Mouse (Mus musculus): ENCODE data around the gene Slc50a1. TPM values are rescaled to one million over a fixed set of nuclear protein-coding genes. Genes with fewer than 3 reads are reported as not detected.

Gene Slc50a1
- polyA plus RNA-seq, 1 experiment from 2014 or later = 19.6 TPM

GRCm38 (mm10) chr3:89278107-89278506 is 7.7 kb upstream of the Slc50a1 start:
- Histone ChIP-seq H3K4me3 (ENCODE audit: low read depth, low read length) (peak overlapping the region; percentile 57), H3K4me1 (ENCODE audit: insufficient read depth) (peaks cover 6% of the 10 kb centered on the region), H3K27ac (ENCODE audit: low read depth) (peak overlapping the region; percentile 94), H3K4me2 (ENCODE audit: low read depth, low read length) (peak overlapping the region; percentile 73), H3K27me3 (ENCODE audit: insufficient read depth, low read length) (peaks cover 26% of the 10 kb centered on the region), H3K9ac (replicated peaks) (peak overlapping the region; percentile 74), H3K9me3 (ENCODE audit: low read length) (no peaks in the 10 kb centered on the region), H3K36me3 (replicated peaks; ENCODE audit: insufficient read depth, low read length) (peaks cover 7% of the 10 kb centered on the region; the same call in 1 of the 2 replicates)
- ATAC-seq = peak; percentile 38
- 44% methylated on average over 6 of the region's 7 CpGs for WGBS (ENCODE audit: insufficient replicate concordance)
- TF ChIP-seq EP300 (IDR thresholded peaks at IDR 0.05; ENCODE audit: low read depth) (0 out of 2 replicates have a peak, but pooled peaks have one; percentile 34), CTCF (IDR thresholded peaks at IDR 0.05; ENCODE audit: low read depth) (no peak)
- DNase-seq = peak; percentile 61

GRCm38 (mm10) chr3:89277281-89278021 is 7.1 kb upstream of the Slc50a1 start:
- Histone ChIP-seq H3K27ac (ENCODE audit: low read depth) (peak overlapping the region; percentile 94), H3K27me3 (ENCODE audit: insufficient read depth, low read length) (peaks cover 26% of the 10 kb centered on the region), H3K4me3 (ENCODE audit: low read depth, low read length) (peak overlapping the region; percentile 57), H3K9ac (replicated peaks) (peak overlapping the region; percentile 74), H3K36me3 (replicated peaks; ENCODE audit: insufficient read depth, low read length) (peaks cover 12% of the 10 kb centered on the region), H3K4me1 (ENCODE audit: insufficient read depth) (peaks cover 6% of the 10 kb centered on the region), H3K4me2 (ENCODE audit: low read depth, low read length) (peak overlapping the region; percentile 73), H3K9me3 (ENCODE audit: low read length) (no peaks in the 10 kb centered on the region)
- TF ChIP-seq CTCF (IDR thresholded peaks at IDR 0.05; ENCODE audit: low read depth) (no peak), EP300 (IDR thresholded peaks at IDR 0.05; ENCODE audit: low read depth) (no peak)
- no peak for ATAC-seq
- WGBS (ENCODE audit: insufficient replicate concordance) = 53% methylated on average over 14 of the region's 14 CpGs
- no peak for DNase-seq

GRCm38 (mm10) chr3:89276061-89276460 is 5.7 kb upstream of the Slc50a1 start:
- DNase-seq = no peak
- peaks cover 21% of the 10 kb centered on the region for H3K36me3 ChIP-seq (replicated peaks; ENCODE audit: insufficient read depth, low read length)
- no peak overlapping the region for H3K27ac ChIP-seq (ENCODE audit: low read depth)
- H3K4me3 ChIP-seq (ENCODE audit: low read depth, low read length) = no peak overlapping the region; the same call in 1 of the 2 replicates
- peaks cover 19% of the 10 kb centered on the region for H3K27me3 ChIP-seq (ENCODE audit: insufficient read depth, low read length)
- H3K4me2 ChIP-seq (ENCODE audit: low read depth, low read length) = 0 out of 2 replicates have a peak overlapping the region, but pooled peaks have one; percentile 73
- H3K9ac ChIP-seq (replicated peaks) = no peak overlapping the region
- no peaks in the 10 kb centered on the region for H3K9me3 ChIP-seq (ENCODE audit: low read length)
- 87% methylated on average over 13 of the region's 13 CpGs for WGBS (ENCODE audit: insufficient replicate concordance)
- TF ChIP-seq CTCF (IDR thresholded peaks at IDR 0.05; ENCODE audit: low read depth) (no peak), EP300 (IDR thresholded peaks at IDR 0.05; ENCODE audit: low read depth) (no peak)
- no peak for ATAC-seq
- H3K4me1 ChIP-seq (ENCODE audit: insufficient read depth) = peaks cover 6% of the 10 kb centered on the region

- 69% methylated on average over 6 of the region's 6 CpGs for WGBS (ENCODE audit: insufficient replicate concordance)
- Histone ChIP-seq H3K4me3 (ENCODE audit: low read depth, low read length) (no peak overlapping the region), H3K4me2 (ENCODE audit: low read depth, low read length) (no peak overlapping the region), H3K4me1 (ENCODE audit: insufficient read depth) (peaks cover 24% of the 10 kb centered on the region), H3K36me3 (replicated peaks; ENCODE audit: insufficient read depth, low read length) (peaks cover 26% of the 10 kb centered on the region), H3K27ac (ENCODE audit: low read depth) (no peak overlapping the region), H3K9me3 (ENCODE audit: low read length) (no peaks in the 10 kb centered on the region), H3K27me3 (ENCODE audit: insufficient read depth, low read length) (no peaks in the 10 kb centered on the region), H3K9ac (replicated peaks) (no peak overlapping the region)
- DNase-seq (no peak), ATAC-seq (no peak)
- TF ChIP-seq EP300 (IDR thresholded peaks at IDR 0.05; ENCODE audit: low read depth) (no peak), CTCF (IDR thresholded peaks at IDR 0.05; ENCODE audit: low read depth) (no peak)
Observed at GRCm38 (mm10) chr3:89271760-89272159, 1.4 kb upstream of the Slc50a1 start.

- peak overlapping the region; percentile 75 for H3K4me2 ChIP-seq (ENCODE audit: low read depth, low read length)
- DNase-seq = no peak
- peaks cover 20% of the 10 kb centered on the region for H3K4me1 ChIP-seq (ENCODE audit: insufficient read depth)
- peak overlapping the region; percentile 69; the same call in 1 of the 2 replicates for H3K27ac ChIP-seq (ENCODE audit: low read depth)
- no peaks in the 10 kb centered on the region for H3K27me3 ChIP-seq (ENCODE audit: insufficient read depth, low read length)
- H3K36me3 ChIP-seq (replicated peaks; ENCODE audit: insufficient read depth, low read length) = peaks cover 23% of the 10 kb centered on the region
- TF ChIP-seq EP300 (IDR thresholded peaks at IDR 0.05; ENCODE audit: low read depth) = no peak
- no peak for TF ChIP-seq CTCF (IDR thresholded peaks at IDR 0.05; ENCODE audit: low read depth)
- H3K9me3 ChIP-seq (ENCODE audit: low read length) = no peaks in the 10 kb centered on the region
- 70% methylated on average over 6 of the region's 6 CpGs for WGBS (ENCODE audit: insufficient replicate concordance)
- H3K9ac ChIP-seq (replicated peaks) = no peak overlapping the region
- peak overlapping the region; percentile 67 for H3K4me3 ChIP-seq (ENCODE audit: low read depth, low read length)
- ATAC-seq = no peak
Observed at GRCm38 (mm10) chr3:89270891-89271290, 521 bp upstream of the Slc50a1 start.

GRCm38 (mm10) chr3:89268916-89269315 is 1.5 kb downstream of the Slc50a1 start:
- TF ChIP-seq CTCF (IDR thresholded peaks at IDR 0.05; ENCODE audit: low read depth) (no peak), EP300 (IDR thresholded peaks at IDR 0.05; ENCODE audit: low read depth) (no peak)
- Histone ChIP-seq H3K27me3 (ENCODE audit: insufficient read depth, low read length) (no peaks in the 10 kb centered on the region), H3K9me3 (ENCODE audit: low read length) (no peaks in the 10 kb centered on the region), H3K9ac (replicated peaks) (no peak overlapping the region), H3K27ac (ENCODE audit: low read depth) (no peak overlapping the region), H3K4me2 (ENCODE audit: low read depth, low read length) (peak overlapping the region; percentile 75; the same call in 1 of the 2 replicates), H3K36me3 (replicated peaks; ENCODE audit: insufficient read depth, low read length) (peaks cover 18% of the 10 kb centered on the region), H3K4me1 (ENCODE audit: insufficient read depth) (peaks cover 20% of the 10 kb centered on the region), H3K4me3 (ENCODE audit: low read depth, low read length) (no peak overlapping the region)
- ATAC-seq = no peak
- 78% methylated on average over 8 of the region's 8 CpGs for WGBS (ENCODE audit: insufficient replicate concordance)
- no peak for DNase-seq
